Mouse (Mus musculus): ENCODE results near the gene Prkar1b. TPM values are rescaled to one million over a fixed set of nuclear protein-coding genes. Genes with fewer than 3 reads are reported as not detected.

Prkar1b gene
- polyA plus RNA-seq, 1 experiment from 2014 or later, result 5.3 TPM

- Histone ChIP-seq H3K9ac (ENCODE audit: low read depth, low read length) (0 out of 2 replicates have a peak overlapping the region, but pooled peaks have one; percentile 75), H3K9me3 (replicated peaks; ENCODE audit: control insufficient read depth, low read length) (no peaks in the 10 kb centered on the region), H3K4me1 (ENCODE audit: control insufficient read depth, insufficient read depth, low read length) (peaks cover 3% of the 10 kb centered on the region; the same call in 1 of the 2 replicates), H3K4me3 (ENCODE audit: low read depth, low read length) (peak overlapping the region; percentile 64), H3K36me3 (ENCODE audit: control insufficient read depth, insufficient read depth, low read length) (no peaks in the 10 kb centered on the region), H3K27ac (ENCODE audit: low read depth, low read length) (no peak overlapping the region), H3K4me2 (peak overlapping the region; percentile 93), H3K27me3 (ENCODE audit: control insufficient read depth, insufficient read depth, low read length) (peaks cover 15% of the 10 kb centered on the region)
- no peak for ATAC-seq (replicated peaks; ENCODE audit: insufficient number of reproducible peaks, low FRiP score, low TSS enrichment)
- 34% methylated on average over 12 of the region's 12 CpGs for WGBS (ENCODE audit: insufficient replicate concordance)
These were observed 21.2 kb downstream of the Prkar1b start for GRCm38 (mm10) chr5:139128476-139129065.

DNA sequence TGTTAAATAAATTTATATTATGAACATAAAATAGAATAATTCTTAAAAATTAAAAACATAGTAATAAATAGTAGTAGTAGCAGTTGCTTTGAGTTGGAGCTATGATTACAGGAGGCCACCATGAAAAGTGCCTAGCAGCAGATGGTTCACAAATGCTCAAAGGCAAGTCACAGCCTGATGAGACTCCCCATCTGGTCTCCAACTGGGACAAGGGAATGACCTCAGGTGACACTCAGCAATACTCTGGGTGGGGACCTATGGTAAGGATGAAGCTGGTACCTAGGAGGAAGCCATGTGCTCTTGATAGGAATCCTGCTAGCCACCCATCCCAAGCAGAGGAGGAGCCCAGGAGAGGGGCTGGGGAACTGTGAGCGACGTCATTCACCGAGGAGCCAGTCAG is 24.1 kb downstream of the Prkar1b start:
- H3K4me2 ChIP-seq, result no peak overlapping the region
- no peak overlapping the region for H3K27ac ChIP-seq (ENCODE audit: low read depth, low read length)
- peaks cover 2% of the 10 kb centered on the region; the same call in 1 of the 2 replicates for H3K9me3 ChIP-seq (replicated peaks; ENCODE audit: control insufficient read depth, low read length)
- H3K36me3 ChIP-seq (ENCODE audit: control insufficient read depth, insufficient read depth, low read length), result no peaks in the 10 kb centered on the region
- 75% methylated on average over 3 of the region's 3 CpGs for WGBS (ENCODE audit: insufficient replicate concordance)
- no peak overlapping the region for H3K9ac ChIP-seq (ENCODE audit: low read depth, low read length)
- peaks cover 12% of the 10 kb centered on the region for H3K27me3 ChIP-seq (ENCODE audit: control insufficient read depth, insufficient read depth, low read length)
- peaks cover 3% of the 10 kb centered on the region; the same call in 1 of the 2 replicates for H3K4me1 ChIP-seq (ENCODE audit: control insufficient read depth, insufficient read depth, low read length)
- no peak overlapping the region for H3K4me3 ChIP-seq (ENCODE audit: low read depth, low read length)
- ATAC-seq (replicated peaks; ENCODE audit: insufficient number of reproducible peaks, low FRiP score, low TSS enrichment), result no peak

- Histone ChIP-seq H3K27me3 (ENCODE audit: control insufficient read depth, insufficient read depth, low read length) (no peaks in the 10 kb centered on the region), H3K36me3 (ENCODE audit: control insufficient read depth, insufficient read depth, low read length) (no peaks in the 10 kb centered on the region), H3K4me1 (ENCODE audit: control insufficient read depth, insufficient read depth, low read length) (peaks cover 10% of the 10 kb centered on the region), H3K4me2 (no peak overlapping the region), H3K9ac (ENCODE audit: low read depth, low read length) (no peak overlapping the region), H3K4me3 (ENCODE audit: low read depth, low read length) (no peak overlapping the region), H3K9me3 (replicated peaks; ENCODE audit: control insufficient read depth, low read length) (peaks cover 2% of the 10 kb centered on the region; the same call in 1 of the 2 replicates), H3K27ac (ENCODE audit: low read depth, low read length) (no peak overlapping the region)
- no peak for ATAC-seq (replicated peaks; ENCODE audit: insufficient number of reproducible peaks, low FRiP score, low TSS enrichment)
- WGBS (ENCODE audit: insufficient replicate concordance), result 61% methylated on average over 2 of the region's 2 CpGs
These were observed 30.9 kb downstream of the Prkar1b start for GRCm38 (mm10) chr5:139118961-139119276.

GRCm38 (mm10) chr5:139118139-139118960 is 31.5 kb downstream of the Prkar1b start:
- Histone ChIP-seq H3K9me3 (replicated peaks; ENCODE audit: control insufficient read depth, low read length) (peaks cover 2% of the 10 kb centered on the region; the same call in 1 of the 2 replicates), H3K4me1 (ENCODE audit: control insufficient read depth, insufficient read depth, low read length) (peaks cover 10% of the 10 kb centered on the region), H3K4me3 (ENCODE audit: low read depth, low read length) (no peak overlapping the region), H3K4me2 (no peak overlapping the region), H3K27ac (ENCODE audit: low read depth, low read length) (no peak overlapping the region; the same call in 1 of the 2 replicates), H3K9ac (ENCODE audit: low read depth, low read length) (no peak overlapping the region), H3K36me3 (ENCODE audit: control insufficient read depth, insufficient read depth, low read length) (no peaks in the 10 kb centered on the region), H3K27me3 (ENCODE audit: control insufficient read depth, insufficient read depth, low read length) (no peaks in the 10 kb centered on the region)
- 0 out of 2 replicates have a peak, but pooled peaks have one; percentile 18 for ATAC-seq (replicated peaks; ENCODE audit: insufficient number of reproducible peaks, low FRiP score, low TSS enrichment)
- WGBS (ENCODE audit: insufficient replicate concordance), result 54% methylated on average over 5 of the region's 5 CpGs

- H3K4me2 ChIP-seq, result no peak overlapping the region
- no peaks in the 10 kb centered on the region for H3K36me3 ChIP-seq (ENCODE audit: control insufficient read depth, insufficient read depth, low read length)
- H3K9me3 ChIP-seq (replicated peaks; ENCODE audit: control insufficient read depth, low read length), result no peaks in the 10 kb centered on the region
- H3K27me3 ChIP-seq (ENCODE audit: control insufficient read depth, insufficient read depth, low read length), result no peaks in the 10 kb centered on the region
- WGBS (ENCODE audit: insufficient replicate concordance), result 87% methylated on average over 7 of the region's 7 CpGs
- H3K27ac ChIP-seq (ENCODE audit: low read depth, low read length), result no peak overlapping the region
- no peak for ATAC-seq (replicated peaks; ENCODE audit: insufficient number of reproducible peaks, low FRiP score, low TSS enrichment)
- no peak overlapping the region for H3K9ac ChIP-seq (ENCODE audit: low read depth, low read length)
- no peak overlapping the region for H3K4me3 ChIP-seq (ENCODE audit: low read depth, low read length)
- peaks cover 10% of the 10 kb centered on the region for H3K4me1 ChIP-seq (ENCODE audit: control insufficient read depth, insufficient read depth, low read length)
These were observed 34.3 kb downstream of the Prkar1b start for GRCm38 (mm10) chr5:139115507-139115906.

- Histone ChIP-seq H3K9me3 (replicated peaks; ENCODE audit: control insufficient read depth, low read length) (no peaks in the 10 kb centered on the region), H3K4me3 (ENCODE audit: low read depth, low read length) (no peak overlapping the region), H3K27me3 (ENCODE audit: control insufficient read depth, insufficient read depth, low read length) (no peaks in the 10 kb centered on the region), H3K4me1 (ENCODE audit: control insufficient read depth, insufficient read depth, low read length) (peaks cover 10% of the 10 kb centered on the region), H3K4me2 (no peak overlapping the region), H3K9ac (ENCODE audit: low read depth, low read length) (no peak overlapping the region), H3K36me3 (ENCODE audit: control insufficient read depth, insufficient read depth, low read length) (no peaks in the 10 kb centered on the region), H3K27ac (ENCODE audit: low read depth, low read length) (no peak overlapping the region)
- ATAC-seq (replicated peaks; ENCODE audit: insufficient number of reproducible peaks, low FRiP score, low TSS enrichment), result no peak
- 77% methylated on average over 4 of the region's 4 CpGs for WGBS (ENCODE audit: insufficient replicate concordance)
These were observed 34.9 kb downstream of the Prkar1b start for GRCm38 (mm10) chr5:139114876-139115275.

GRCm38 (mm10) chr5:139112418-139112817 is 37.4 kb downstream of the Prkar1b start:
- Histone ChIP-seq H3K27ac (ENCODE audit: low read depth, low read length) (no peak overlapping the region), H3K4me2 (no peak overlapping the region), H3K4me1 (ENCODE audit: control insufficient read depth, insufficient read depth, low read length) (no peaks in the 10 kb centered on the region), H3K36me3 (ENCODE audit: control insufficient read depth, insufficient read depth, low read length) (no peaks in the 10 kb centered on the region), H3K9ac (ENCODE audit: low read depth, low read length) (no peak overlapping the region), H3K9me3 (replicated peaks; ENCODE audit: control insufficient read depth, low read length) (no peaks in the 10 kb centered on the region), H3K4me3 (ENCODE audit: low read depth, low read length) (no peak overlapping the region), H3K27me3 (ENCODE audit: control insufficient read depth, insufficient read depth, low read length) (no peaks in the 10 kb centered on the region)
- 75% methylated on average over 9 of the region's 9 CpGs for whole genome bisulfite sequencing (ENCODE audit: insufficient replicate concordance)
- ATAC-seq (replicated peaks; ENCODE audit: insufficient number of reproducible peaks, low FRiP score, low TSS enrichment), result no peak

- Histone ChIP-seq H3K27me3 (ENCODE audit: control insufficient read depth, insufficient read depth, low read length) (no peaks in the 10 kb centered on the region), H3K4me1 (ENCODE audit: control insufficient read depth, insufficient read depth, low read length) (no peaks in the 10 kb centered on the region), H3K36me3 (ENCODE audit: control insufficient read depth, insufficient read depth, low read length) (no peaks in the 10 kb centered on the region), H3K9ac (ENCODE audit: low read depth, low read length) (no peak overlapping the region), H3K4me3 (ENCODE audit: low read depth, low read length) (no peak overlapping the region), H3K27ac (ENCODE audit: low read depth, low read length) (no peak overlapping the region), H3K4me2 (no peak overlapping the region), H3K9me3 (replicated peaks; ENCODE audit: control insufficient read depth, low read length) (no peaks in the 10 kb centered on the region)
- WGBS (ENCODE audit: insufficient replicate concordance), result 84% methylated on average over 9 of the region's 9 CpGs
- ATAC-seq (replicated peaks; ENCODE audit: insufficient number of reproducible peaks, low FRiP score, low TSS enrichment), result no peak
These were observed 37.8 kb downstream of the Prkar1b start for GRCm38 (mm10) chr5:139111991-139112390.

Measured in heart, embryonic 11.5 days (tissue).